Mouse (Mus musculus): ENCODE measurements around the gene Gm7534. TPM values are rescaled to one million over a fixed set of nuclear protein-coding genes. Genes with fewer than 3 reads are reported as not detected.
"Not testable (repeated sequence)": the region's sequence is repeated elsewhere in the genome, so short reads cannot be mapped to it uniquely, and the experiment has no call there.

The Gm7534 gene
- polyA plus RNA-seq, 1 experiment from 2014 or later: not detected

DNA sequence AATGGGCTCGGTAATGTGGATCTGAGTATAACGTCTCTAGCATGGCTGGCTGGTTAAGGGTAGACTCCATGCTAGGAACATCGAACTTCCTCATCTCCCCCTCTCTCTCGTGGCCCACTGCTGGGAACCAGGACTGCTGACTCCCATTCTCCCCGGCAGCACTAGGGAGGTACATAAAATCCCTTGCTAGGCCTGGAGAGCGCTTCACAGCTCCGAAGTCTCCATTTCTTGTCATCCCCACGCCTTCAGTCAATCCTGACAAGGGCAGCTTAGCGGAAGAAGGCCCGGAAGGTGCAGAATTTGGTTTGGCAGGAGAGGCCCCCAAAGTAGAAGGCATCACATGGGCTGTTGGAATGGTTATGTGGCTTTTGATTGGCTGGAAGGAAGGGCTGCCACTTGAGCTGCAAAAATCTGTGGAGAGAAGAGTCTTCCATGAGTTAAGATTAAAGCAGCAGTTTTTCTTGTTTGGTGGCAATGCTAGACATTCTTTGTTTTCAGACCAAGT is 46.8 kb downstream of the Gm7534 start:
- 95% methylated on average over 10 of the region's 10 CpGs for WGBS
- H3K9ac ChIP-seq: no peak overlapping the region
- H3K36me3 ChIP-seq (ENCODE audit: poor library complexity, severe bottlenecking): peaks cover 45% of the 10 kb centered on the region
- H3K4me2 ChIP-seq: no peak overlapping the region
- no peak overlapping the region for H3K27ac ChIP-seq
- no peaks in the 10 kb centered on the region for H3K4me1 ChIP-seq
- H3K9me3 ChIP-seq (replicated peaks): no peaks in the 10 kb centered on the region
- no peaks in the 10 kb centered on the region for H3K27me3 ChIP-seq
- ATAC-seq: no peak
- no peak overlapping the region for H3K4me3 ChIP-seq

DNA sequence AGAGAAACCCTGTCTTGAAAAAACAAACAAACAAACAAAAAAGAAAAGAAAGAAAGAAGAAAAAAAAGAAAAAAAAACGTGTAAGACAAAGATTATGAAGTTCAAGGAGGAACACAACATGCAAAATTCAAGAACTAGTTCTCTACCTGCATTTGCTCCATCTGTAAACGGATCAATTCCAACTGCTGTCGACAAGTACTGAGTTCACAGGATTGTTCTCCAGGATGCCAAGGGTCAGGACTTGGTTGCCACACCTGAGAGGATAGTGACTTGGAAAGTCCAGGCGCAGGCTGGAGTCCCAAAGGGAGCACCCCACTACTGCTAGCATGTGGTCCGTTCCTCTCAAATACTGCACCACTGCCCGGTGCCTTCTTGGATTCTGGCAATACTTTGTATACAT is 47.3 kb downstream of the Gm7534 start:
- Histone ChIP-seq H3K36me3 (ENCODE audit: poor library complexity, severe bottlenecking) (peaks cover 49% of the 10 kb centered on the region), H3K9ac (no peak overlapping the region), H3K4me2 (no peak overlapping the region), H3K4me3 (no peak overlapping the region), H3K27me3 (no peaks in the 10 kb centered on the region), H3K4me1 (no peaks in the 10 kb centered on the region), H3K27ac (no peak overlapping the region), H3K9me3 (replicated peaks) (no peaks in the 10 kb centered on the region)
- no peak for ATAC-seq
- 90% methylated on average over 6 of the region's 6 CpGs for WGBS

DNA sequence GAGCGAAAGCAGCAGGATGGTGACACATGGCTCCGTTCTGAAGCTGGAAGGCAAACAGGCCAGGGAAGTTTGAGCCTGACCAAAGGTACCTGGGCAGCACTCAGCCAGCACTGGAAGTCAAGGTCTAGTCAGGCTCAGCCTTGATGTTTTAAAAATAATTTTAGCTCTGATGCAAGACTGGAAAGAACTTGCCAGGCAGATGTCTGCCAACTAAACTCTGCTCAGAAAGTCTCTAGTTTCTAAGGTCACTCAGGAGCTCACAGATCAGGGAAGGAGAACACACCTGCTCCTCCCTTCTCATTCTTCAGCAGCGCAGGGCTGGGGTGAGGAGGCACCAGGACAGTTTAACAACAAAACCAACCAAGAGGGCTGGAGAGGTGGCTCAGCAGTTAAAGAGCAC is 48.5 kb downstream of the Gm7534 start:
- ATAC-seq: no peak
- 86% methylated on average over 3 of the region's 3 CpGs for WGBS
- no peak overlapping the region for H3K4me2 ChIP-seq
- no peaks in the 10 kb centered on the region for H3K4me1 ChIP-seq
- H3K9ac ChIP-seq: no peak overlapping the region
- peaks cover 56% of the 10 kb centered on the region for H3K36me3 ChIP-seq (ENCODE audit: poor library complexity, severe bottlenecking)
- H3K9me3 ChIP-seq (replicated peaks): no peaks in the 10 kb centered on the region
- no peak overlapping the region for H3K27ac ChIP-seq
- no peaks in the 10 kb centered on the region for H3K27me3 ChIP-seq
- no peak overlapping the region for H3K4me3 ChIP-seq

DNA sequence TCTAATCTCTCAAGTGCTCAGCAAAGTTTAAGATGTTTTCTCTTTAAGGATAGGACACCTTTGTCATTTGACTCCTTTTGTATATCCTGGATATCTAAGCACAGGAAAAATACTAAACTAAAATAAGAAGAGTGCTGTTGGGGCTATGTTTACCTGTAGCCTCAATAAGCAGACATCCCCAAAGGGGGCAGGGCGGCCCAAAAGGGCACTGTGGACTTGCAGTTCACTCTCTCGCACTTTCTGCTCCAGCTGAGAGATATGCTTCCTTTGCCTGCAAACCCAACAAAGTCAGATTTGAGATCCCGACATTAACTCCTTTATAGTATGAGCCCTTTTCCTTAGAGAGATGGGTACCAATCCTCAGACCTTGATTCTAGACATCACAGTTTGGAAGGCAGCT is 49.1 kb downstream of the Gm7534 start:
- H3K9ac ChIP-seq: no peak overlapping the region
- 96% methylated on average over 3 of the region's 3 CpGs for WGBS
- no peak overlapping the region for H3K4me3 ChIP-seq
- no peaks in the 10 kb centered on the region for H3K4me1 ChIP-seq
- H3K4me2 ChIP-seq: no peak overlapping the region
- H3K36me3 ChIP-seq (ENCODE audit: poor library complexity, severe bottlenecking): peaks cover 63% of the 10 kb centered on the region
- no peak overlapping the region for H3K27ac ChIP-seq
- H3K9me3 ChIP-seq (replicated peaks): no peaks in the 10 kb centered on the region
- no peak for ATAC-seq
- no peaks in the 10 kb centered on the region for H3K27me3 ChIP-seq

DNA sequence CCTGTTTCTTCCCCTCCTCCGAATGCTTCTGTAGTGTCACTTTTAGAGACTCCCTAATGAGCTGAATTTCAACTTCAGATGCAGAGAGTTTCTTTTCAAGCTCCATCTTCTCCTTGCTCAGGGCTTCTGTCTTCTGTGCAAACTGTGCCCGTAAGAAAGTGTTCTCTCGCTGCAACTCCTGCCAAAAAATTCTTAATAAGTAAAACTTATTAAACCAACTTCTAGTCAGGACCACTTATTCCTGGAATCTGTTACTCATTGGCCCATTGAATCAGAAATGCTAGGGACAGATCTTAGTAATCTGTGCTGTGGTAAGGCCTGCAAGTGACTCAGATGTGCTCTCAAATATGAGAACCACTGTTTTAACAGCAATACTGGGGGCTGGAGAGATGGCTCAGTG is 50.7 kb downstream of the Gm7534 start:
- ATAC-seq: no peak
- Histone ChIP-seq H3K4me2 (no peak overlapping the region), H3K9me3 (replicated peaks) (no peaks in the 10 kb centered on the region), H3K27me3 (no peaks in the 10 kb centered on the region), H3K4me1 (no peaks in the 10 kb centered on the region), H3K36me3 (ENCODE audit: poor library complexity, severe bottlenecking) (peaks cover 78% of the 10 kb centered on the region), H3K27ac (no peak overlapping the region), H3K9ac (no peak overlapping the region), H3K4me3 (no peak overlapping the region)
- 91% methylated on average over 3 of the region's 3 CpGs for WGBS

DNA sequence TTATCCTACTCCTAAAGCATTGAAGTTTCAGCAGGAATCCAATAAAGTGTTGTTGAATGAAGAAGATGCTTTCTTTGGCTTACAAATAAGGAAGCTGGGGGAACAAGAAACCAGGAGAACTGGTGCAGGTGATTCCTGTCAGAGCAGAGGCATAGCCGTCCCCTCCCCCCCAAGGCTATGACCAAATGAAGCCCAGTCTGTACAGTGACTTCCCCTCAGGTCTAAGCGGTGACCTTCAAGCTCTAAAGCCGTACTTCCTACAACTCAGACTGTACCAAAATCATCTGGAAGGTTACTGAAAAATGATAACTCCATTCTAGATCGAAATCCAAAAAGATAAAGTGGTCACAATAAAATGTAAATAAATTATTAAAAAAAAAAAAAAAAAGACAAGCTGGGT is 53.4 kb downstream of the Gm7534 start:
- Histone ChIP-seq H3K36me3 (ENCODE audit: poor library complexity, severe bottlenecking) (peaks cover 70% of the 10 kb centered on the region), H3K9me3 (replicated peaks) (no peaks in the 10 kb centered on the region), H3K9ac (no peak overlapping the region), H3K4me2 (no peak overlapping the region), H3K4me3 (no peak overlapping the region), H3K27me3 (no peaks in the 10 kb centered on the region), H3K4me1 (no peaks in the 10 kb centered on the region), H3K27ac (no peak overlapping the region)
- ATAC-seq: no peak
- WGBS: 95% methylated on average over 4 of the region's 4 CpGs

DNA sequence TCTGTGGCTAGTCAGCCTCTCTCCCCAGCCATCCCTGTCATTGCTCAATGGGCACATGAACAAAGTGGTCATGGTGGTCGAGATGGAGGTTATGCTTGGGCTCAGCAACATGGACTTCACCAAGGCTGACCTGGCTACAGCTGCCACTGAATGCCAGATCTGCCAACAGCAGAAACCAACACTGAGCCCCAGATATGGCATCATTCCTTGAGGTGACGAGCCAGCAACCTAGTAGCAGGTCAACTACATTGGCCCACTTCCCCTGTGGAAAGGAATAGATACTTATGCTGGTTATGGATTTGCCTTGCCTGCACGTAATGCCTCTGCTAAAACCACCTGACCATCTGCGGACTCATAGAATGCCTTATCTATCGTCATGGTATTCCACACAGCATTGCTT is 58.5 kb downstream of the Gm7534 start:
- WGBS: 95% methylated on average over 5 of the region's 5 CpGs
- ATAC-seq: not testable (repeated sequence)

More for the DNA sequence above, 58.5 kb downstream of the Gm7534 start:
- not testable (repeated sequence) for H3K4me1 ChIP-seq; H3K27ac ChIP-seq; H3K4me3 ChIP-seq; H3K9me3 ChIP-seq (replicated peaks); H3K9ac ChIP-seq; H3K4me2 ChIP-seq; H3K27me3 ChIP-seq
- H3K36me3 ChIP-seq (ENCODE audit: poor library complexity, severe bottlenecking): peaks cover 38% of the 10 kb centered on the region

Other genes with a start within 250 kb of the Gm7534 start
- gene Hmgn2, start 234.4 kb downstream of the Gm7534 start, polyA plus RNA-seq (2015; fragmentation: Nextera tagmentation; extraction: Ambion mirVana): 3,166 and 3,367 TPM in 2 replicates
- gene Dhdds, start 202.1 kb downstream of the Gm7534 start, polyA plus RNA-seq (2015; fragmentation: Nextera tagmentation; extraction: Ambion mirVana): 47.1 and 47.6 TPM in 2 replicates
- gene Lin28a, start 184.2 kb downstream of the Gm7534 start, polyA plus RNA-seq (2015; fragmentation: Nextera tagmentation; extraction: Ambion mirVana): 0.15 and 0.34 TPM in 2 replicates
- not detected in 2 replicates for gene Zfp683, start 149.2 kb downstream of the Gm7534 start, polyA plus RNA-seq (2015; fragmentation: Nextera tagmentation; extraction: Ambion mirVana)
- gene Crybg2, start 142.2 kb downstream of the Gm7534 start, polyA plus RNA-seq (2015; fragmentation: Nextera tagmentation; extraction: Ambion mirVana): 0.47 and 0.53 TPM in 2 replicates
- 2.2 and 2.6 TPM in 2 replicates for gene Cd52, start 107.9 kb downstream of the Gm7534 start, polyA plus RNA-seq (2015; fragmentation: Nextera tagmentation; extraction: Ambion mirVana)
- gene Ubxn11, start 100.4 kb downstream of the Gm7534 start, polyA plus RNA-seq (2015; fragmentation: Nextera tagmentation; extraction: Ambion mirVana): 6.2 and 9.4 TPM in 2 replicates
- 285 TPM in 2 replicates for gene Sh3bgrl3, start 74.2 kb downstream of the Gm7534 start, polyA plus RNA-seq (2015; fragmentation: Nextera tagmentation; extraction: Ambion mirVana)
- 22.6 and 22.8 TPM in 2 replicates for gene Cep85, start 15.9 kb downstream of the Gm7534 start, polyA plus RNA-seq (2015; fragmentation: Nextera tagmentation; extraction: Ambion mirVana)
- gene Catsper4, start 24.4 kb upstream of the Gm7534 start, polyA plus RNA-seq (2015; fragmentation: Nextera tagmentation; extraction: Ambion mirVana): not detected in 2 replicates
- gene Cnksr1, start 35.4 kb upstream of the Gm7534 start, polyA plus RNA-seq (2015; fragmentation: Nextera tagmentation; extraction: Ambion mirVana): not detected in 2 replicates
- gene E130218I03Rik, start 40.7 kb upstream of the Gm7534 start, polyA plus RNA-seq (2015; fragmentation: Nextera tagmentation; extraction: Ambion mirVana): 0.65 and 0.68 TPM in 2 replicates
- 16.6 and 17.2 TPM in 2 replicates for gene Zfp593, start 42.6 kb upstream of the Gm7534 start, polyA plus RNA-seq (2015; fragmentation: Nextera tagmentation; extraction: Ambion mirVana)
- not detected in 2 replicates for gene Gm30191, start 43.9 kb upstream of the Gm7534 start, polyA plus RNA-seq (2015; fragmentation: Nextera tagmentation; extraction: Ambion mirVana)
- 4.7 and 5.1 TPM in 2 replicates for gene Grrp1, start 51.1 kb upstream of the Gm7534 start, polyA plus RNA-seq (2015; fragmentation: Nextera tagmentation; extraction: Ambion mirVana)
- gene Pdik1l, start 84.9 kb upstream of the Gm7534 start, polyA plus RNA-seq (2015; fragmentation: Nextera tagmentation; extraction: Ambion mirVana): 32.4 and 37.3 TPM in 2 replicates
- gene Trim63, start 112.1 kb upstream of the Gm7534 start, polyA plus RNA-seq (2015; fragmentation: Nextera tagmentation; extraction: Ambion mirVana): 0.16 TPM in 1 of 2 replicates, not detected in the other
- gene Slc30a2, start 140.2 kb upstream of the Gm7534 start, polyA plus RNA-seq (2015; fragmentation: Nextera tagmentation; extraction: Ambion mirVana): not detected in 2 replicates
- 0.12 and 0.37 TPM in 2 replicates for gene Extl1, start 180.8 kb upstream of the Gm7534 start, polyA plus RNA-seq (2015; fragmentation: Nextera tagmentation; extraction: Ambion mirVana)
- 6.3 and 6.5 TPM in 2 replicates for gene Pafah2, start 193.3 kb upstream of the Gm7534 start, polyA plus RNA-seq (2015; fragmentation: Nextera tagmentation; extraction: Ambion mirVana)